Mouse (Mus musculus): Measurements from ENCODE around the gene Map1b. TPM values are rescaled to one million over a fixed set of nuclear protein-coding genes. Genes with fewer than 3 reads are reported as not detected.
A peak's percentile ranks its signal among the peaks of the same experiment; 100 is the strongest.

The Map1b gene
- polyA plus RNA-seq, 1 experiment from 2014 or later = 72.0 TPM

DNA sequence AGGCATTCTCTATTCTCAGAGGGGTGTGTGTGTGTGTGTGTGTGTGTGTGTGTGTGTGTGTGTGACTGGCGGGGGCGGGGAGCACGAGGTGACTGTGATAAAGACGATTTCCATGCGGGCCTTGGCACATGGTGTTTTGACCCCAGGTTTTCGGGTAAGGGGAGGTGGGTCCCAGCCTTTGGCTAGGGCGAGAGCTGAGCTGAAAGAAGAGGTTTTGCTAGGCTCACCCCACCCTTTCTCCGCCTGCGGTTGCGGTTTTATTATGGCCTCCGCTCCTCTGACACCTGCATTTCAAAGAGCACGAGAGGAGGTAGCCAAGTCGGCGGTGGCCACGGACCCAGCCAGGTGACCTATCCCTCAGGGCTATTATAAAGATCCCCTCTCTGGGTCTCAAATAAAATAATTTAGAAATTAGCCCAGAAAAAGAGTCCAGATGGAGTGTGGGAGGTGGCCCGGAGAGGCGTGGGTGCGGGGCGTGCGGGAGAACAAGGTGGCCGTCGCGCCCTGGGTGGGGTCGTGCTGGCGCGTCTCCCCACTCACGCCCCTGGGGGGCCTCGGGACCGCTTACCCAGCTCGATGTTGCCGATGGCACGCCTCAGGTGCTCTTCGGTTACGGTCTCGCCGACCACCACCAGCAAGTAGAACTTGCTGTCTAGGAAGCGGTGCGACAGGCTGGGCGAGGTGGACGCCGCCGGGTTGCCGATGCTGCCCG, 448 bp downstream of the Map1b start:
- peak overlapping the region; percentile 58 for H3K9ac ChIP-seq (ENCODE audit: low read length)
- 1% methylated on average over 33 of the region's 44 CpGs for WGBS
- peaks cover 4% of the 10 kb centered on the region for H3K4me1 ChIP-seq (ENCODE audit: control insufficient read depth, insufficient read depth, low read length)
- peak overlapping the region; percentile 97 for H3K4me2 ChIP-seq (ENCODE audit: low read depth, severe bottlenecking)
- ATAC-seq (ENCODE audit: insufficient number of reproducible peaks, low FRiP score, low TSS enrichment, low read depth) (peak; percentile 48; the same call in 1 of the 2 replicates), DNase-seq (ENCODE audit: low spot score) (peak; percentile 49)
- no peaks in the 10 kb centered on the region for H3K9me3 ChIP-seq (ENCODE audit: control insufficient read depth, low read length)
- H3K36me3 ChIP-seq (ENCODE audit: control insufficient read depth, insufficient read depth, low read length) = no peaks in the 10 kb centered on the region
- H3K27me3 ChIP-seq (ENCODE audit: control insufficient read depth, insufficient read depth, low read length) = no peaks in the 10 kb centered on the region
- peak overlapping the region; percentile 36; the same call in 1 of the 2 replicates for H3K27ac ChIP-seq (replicated peaks; ENCODE audit: low read depth, low read length)
- peak overlapping the region; percentile 71 for H3K4me3 ChIP-seq (ENCODE audit: low read depth, low read length)

DNA sequence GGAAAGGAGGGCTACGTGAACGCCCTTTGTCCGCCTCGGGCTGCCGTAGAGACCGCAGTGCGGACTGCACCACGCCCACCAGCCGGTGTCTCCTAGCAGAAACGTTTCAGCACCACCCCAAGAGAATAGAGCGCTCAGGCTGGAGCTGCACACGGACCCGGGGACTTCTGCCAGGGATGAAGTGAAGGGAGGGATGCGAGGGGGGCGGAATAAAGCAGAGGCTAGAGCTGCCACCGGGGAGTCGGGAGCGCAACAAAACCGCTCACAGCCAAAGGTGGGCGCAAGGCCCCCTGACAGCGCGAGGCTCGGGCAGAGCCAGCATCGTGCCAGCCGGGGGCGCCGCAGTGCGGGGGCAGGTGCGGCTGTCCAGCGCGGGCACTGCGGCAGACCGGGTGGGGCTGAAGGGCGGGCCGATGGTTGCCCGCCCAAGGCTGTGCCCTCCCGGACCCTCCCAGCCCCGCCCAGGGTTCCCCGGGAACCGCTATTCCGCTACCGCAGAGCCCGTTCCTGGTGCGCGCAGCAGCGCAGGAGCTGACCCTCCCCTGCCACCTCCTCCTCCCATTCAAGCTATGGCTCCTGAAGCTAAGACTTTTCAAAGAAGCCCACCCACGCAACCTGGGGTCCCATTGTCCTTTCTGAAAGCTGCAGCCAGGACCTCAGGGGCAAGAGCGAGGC, 1.3 kb downstream of the Map1b start:
- WGBS = under 1% methylated on average over 48 of the region's 48 CpGs
- 0 out of 2 replicates have a peak overlapping the region, but pooled peaks have one; percentile 5 for H3K27ac ChIP-seq (replicated peaks; ENCODE audit: low read depth, low read length)
- H3K4me3 ChIP-seq (ENCODE audit: low read depth, low read length) = peak overlapping the region; percentile 71
- H3K4me1 ChIP-seq (ENCODE audit: control insufficient read depth, insufficient read depth, low read length) = peaks cover 4% of the 10 kb centered on the region
- peak overlapping the region; percentile 97 for H3K4me2 ChIP-seq (ENCODE audit: low read depth, severe bottlenecking)
- H3K36me3 ChIP-seq (ENCODE audit: control insufficient read depth, insufficient read depth, low read length) = no peaks in the 10 kb centered on the region
- no peaks in the 10 kb centered on the region for H3K9me3 ChIP-seq (ENCODE audit: control insufficient read depth, low read length)
- ATAC-seq (ENCODE audit: insufficient number of reproducible peaks, low FRiP score, low TSS enrichment, low read depth) = peak; percentile 70; the same call in 1 of the 2 replicates
- H3K9ac ChIP-seq (ENCODE audit: low read length) = peak overlapping the region; percentile 52
- DNase-seq (ENCODE audit: low spot score) = peak; percentile 83
- no peaks in the 10 kb centered on the region for H3K27me3 ChIP-seq (ENCODE audit: control insufficient read depth, insufficient read depth, low read length)

DNA sequence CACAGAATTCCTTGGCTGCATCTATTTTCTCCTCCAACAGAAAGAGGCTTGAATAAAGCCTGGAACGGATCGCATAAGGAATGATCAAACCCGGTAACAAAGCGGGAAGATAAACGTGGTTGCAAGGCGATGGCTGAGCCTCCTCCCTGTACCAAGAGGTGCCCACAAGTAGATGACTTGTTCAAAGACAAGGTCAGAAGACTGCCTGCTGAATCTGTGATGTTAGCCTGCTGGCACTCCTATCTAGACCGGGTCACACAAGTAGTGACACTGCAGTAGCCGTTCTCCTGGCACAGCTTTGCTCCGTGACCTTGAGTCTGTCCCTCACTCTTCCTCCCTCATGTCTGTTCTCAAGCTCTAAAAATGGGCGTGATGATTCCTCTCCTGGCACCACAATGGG, 2.4 kb downstream of the Map1b start:
- Histone ChIP-seq H3K27ac (replicated peaks; ENCODE audit: low read depth, low read length) (no peak overlapping the region), H3K4me1 (ENCODE audit: control insufficient read depth, insufficient read depth, low read length) (peaks cover 4% of the 10 kb centered on the region), H3K4me2 (ENCODE audit: low read depth, severe bottlenecking) (peak overlapping the region; percentile 97), H3K4me3 (ENCODE audit: low read depth, low read length) (0 out of 2 replicates have a peak overlapping the region, but pooled peaks have one; percentile 8), H3K9me3 (ENCODE audit: control insufficient read depth, low read length) (no peaks in the 10 kb centered on the region), H3K27me3 (ENCODE audit: control insufficient read depth, insufficient read depth, low read length) (no peaks in the 10 kb centered on the region), H3K9ac (ENCODE audit: low read length) (no peak overlapping the region), H3K36me3 (ENCODE audit: control insufficient read depth, insufficient read depth, low read length) (no peaks in the 10 kb centered on the region)
- DNase-seq (ENCODE audit: low spot score) = peak; percentile 34
- no peak for ATAC-seq (ENCODE audit: insufficient number of reproducible peaks, low FRiP score, low TSS enrichment, low read depth)
- 37% methylated on average over 10 of the region's 10 CpGs for WGBS

DNA sequence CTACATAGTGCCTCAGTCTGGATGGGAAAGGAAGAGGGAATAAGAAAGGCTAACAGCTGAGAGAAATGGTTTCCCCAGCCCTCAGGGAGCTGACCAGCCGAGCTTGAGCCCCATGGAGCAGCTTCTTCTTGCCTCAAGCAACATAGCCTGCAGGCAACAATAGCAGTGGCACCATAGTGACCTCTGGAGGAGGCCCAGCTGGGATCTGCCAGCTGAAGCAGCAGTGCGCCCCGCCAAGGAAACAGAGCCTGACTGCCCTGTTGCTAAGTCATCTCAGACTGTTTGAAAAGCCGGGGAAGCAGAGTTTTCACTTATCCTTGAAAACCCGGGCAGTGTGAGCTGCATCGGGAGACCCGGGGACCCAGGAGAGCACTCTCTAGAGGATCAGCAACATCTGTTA, 3.2 kb downstream of the Map1b start:
- Histone ChIP-seq H3K27ac (replicated peaks; ENCODE audit: low read depth, low read length) (no peak overlapping the region), H3K9ac (ENCODE audit: low read length) (no peak overlapping the region)

DNA sequence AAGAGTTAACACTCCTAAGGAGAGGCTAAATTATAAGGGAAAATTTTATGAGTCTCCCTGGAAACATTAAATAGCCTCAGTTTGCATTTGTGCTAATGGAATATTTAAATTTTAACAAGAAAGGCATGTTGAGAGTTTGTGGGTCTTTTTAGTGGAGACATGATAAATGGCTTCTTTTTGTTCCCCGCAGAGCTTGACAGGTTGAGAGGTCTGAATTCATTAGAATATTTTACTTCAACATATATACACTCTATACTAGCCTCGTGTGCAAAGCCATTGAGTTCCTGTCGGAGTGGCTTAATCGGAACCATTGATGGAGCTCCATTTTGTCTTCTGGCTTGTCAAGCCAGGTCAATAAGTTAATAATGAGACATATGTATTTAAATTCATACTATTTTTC, 6.4 kb downstream of the Map1b start:
- no peak overlapping the region for H3K9ac ChIP-seq (ENCODE audit: low read length)
- no peaks in the 10 kb centered on the region; the same call in 1 of the 2 replicates for H3K36me3 ChIP-seq (ENCODE audit: control insufficient read depth, insufficient read depth, low read length)
- H3K9me3 ChIP-seq (ENCODE audit: control insufficient read depth, low read length) = no peaks in the 10 kb centered on the region
- ATAC-seq (ENCODE audit: insufficient number of reproducible peaks, low FRiP score, low TSS enrichment, low read depth) = no peak
- no peak overlapping the region for H3K4me2 ChIP-seq (ENCODE audit: low read depth, severe bottlenecking)
- 39% methylated on average over 4 of the region's 4 CpGs for WGBS
- H3K27me3 ChIP-seq (ENCODE audit: control insufficient read depth, insufficient read depth, low read length) = no peaks in the 10 kb centered on the region
- H3K4me1 ChIP-seq (ENCODE audit: control insufficient read depth, insufficient read depth, low read length) = peaks cover 4% of the 10 kb centered on the region
- H3K4me3 ChIP-seq (ENCODE audit: low read depth, low read length) = no peak overlapping the region
- no peak overlapping the region for H3K27ac ChIP-seq (replicated peaks; ENCODE audit: low read depth, low read length)
- DNase-seq (ENCODE audit: low spot score) = no peak

More for the DNA sequence above, 3.2 kb downstream of the Map1b start:
- Histone ChIP-seq H3K4me2 (ENCODE audit: low read depth, severe bottlenecking) (peak overlapping the region; percentile 17; the same call in 1 of the 2 replicates), H3K9me3 (ENCODE audit: control insufficient read depth, low read length) (no peaks in the 10 kb centered on the region), H3K27me3 (ENCODE audit: control insufficient read depth, insufficient read depth, low read length) (no peaks in the 10 kb centered on the region), H3K36me3 (ENCODE audit: control insufficient read depth, insufficient read depth, low read length) (no peaks in the 10 kb centered on the region), H3K4me1 (ENCODE audit: control insufficient read depth, insufficient read depth, low read length) (peaks cover 4% of the 10 kb centered on the region), H3K4me3 (ENCODE audit: low read depth, low read length) (no peak overlapping the region)
- ATAC-seq (ENCODE audit: insufficient number of reproducible peaks, low FRiP score, low TSS enrichment, low read depth) (no peak), DNase-seq (ENCODE audit: low spot score) (peak; percentile 70)
- 10% methylated on average over 7 of the region's 7 CpGs for WGBS

DNA sequence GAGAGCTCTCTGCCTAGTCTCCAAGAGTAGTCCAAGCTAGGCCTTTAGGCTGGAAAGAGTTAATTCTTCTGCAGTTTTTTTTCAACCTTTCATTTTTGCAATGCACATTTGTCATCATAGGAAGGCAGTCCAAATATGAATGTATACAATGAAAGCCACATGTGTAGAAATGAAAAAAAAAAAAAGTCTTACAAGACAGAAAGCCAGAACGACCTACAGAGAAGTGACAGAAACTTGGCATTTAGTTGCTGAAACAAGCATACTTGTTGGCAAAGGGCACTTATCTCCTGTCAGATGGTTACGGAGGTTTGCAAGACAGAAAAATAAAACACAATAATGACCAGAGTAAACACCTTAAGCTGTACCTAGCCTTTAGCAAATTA, 9.8 kb downstream of the Map1b start:
- WGBS = 68% methylated on average over 2 of the region's 2 CpGs
- ATAC-seq (ENCODE audit: insufficient number of reproducible peaks, low FRiP score, low TSS enrichment, low read depth) (no peak), DNase-seq (ENCODE audit: low spot score) (no peak)
- H3K4me1 ChIP-seq (ENCODE audit: control insufficient read depth, insufficient read depth, low read length) = peaks cover 12% of the 10 kb centered on the region
- no peak overlapping the region for H3K27ac ChIP-seq (replicated peaks; ENCODE audit: low read depth, low read length)
- H3K36me3 ChIP-seq (ENCODE audit: control insufficient read depth, insufficient read depth, low read length) = no peaks in the 10 kb centered on the region; the same call in 1 of the 2 replicates
- H3K4me2 ChIP-seq (ENCODE audit: low read depth, severe bottlenecking) = no peak overlapping the region
- no peak overlapping the region for H3K9ac ChIP-seq (ENCODE audit: low read length)
- H3K4me3 ChIP-seq (ENCODE audit: low read depth, low read length) = no peak overlapping the region
- H3K27me3 ChIP-seq (ENCODE audit: control insufficient read depth, insufficient read depth, low read length) = no peaks in the 10 kb centered on the region
- H3K9me3 ChIP-seq (ENCODE audit: control insufficient read depth, low read length) = no peaks in the 10 kb centered on the region

DNA sequence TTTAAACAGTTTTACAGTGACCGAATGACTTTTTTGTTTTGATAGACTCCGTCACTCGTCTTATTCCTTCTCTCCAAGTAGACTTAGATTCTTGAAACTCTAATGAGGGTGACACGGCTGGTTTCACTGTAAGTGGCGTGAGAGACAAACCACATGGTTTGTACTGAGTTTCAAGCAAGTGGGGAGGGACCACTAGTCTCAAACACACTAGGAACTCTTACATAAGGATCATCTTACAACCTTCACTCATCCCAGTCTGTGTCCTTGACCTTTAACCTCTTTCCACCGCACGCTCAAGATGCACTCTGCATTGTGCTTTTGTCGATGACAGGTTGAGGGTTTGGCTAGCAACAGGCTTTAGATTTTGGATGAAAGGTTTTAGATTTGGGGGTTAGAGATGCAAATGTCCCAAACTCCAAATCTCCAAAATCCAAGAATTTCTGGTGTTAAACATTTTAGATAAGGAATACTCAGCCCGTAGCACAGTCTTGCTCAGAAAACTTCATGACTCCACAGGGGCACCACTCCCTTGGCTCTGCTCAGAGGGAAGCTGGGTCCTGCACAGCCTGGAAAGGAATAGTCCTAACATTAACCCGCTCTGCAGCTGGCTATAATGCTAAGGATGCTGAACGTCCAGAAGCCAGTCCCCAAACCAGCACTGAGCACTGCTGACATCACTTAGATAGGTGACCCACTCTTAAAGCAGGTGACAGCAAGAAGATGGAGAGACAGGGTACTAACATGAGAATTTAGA, 10.3 kb downstream of the Map1b start:
- Histone ChIP-seq H3K4me2 (ENCODE audit: low read depth, severe bottlenecking) (no peak overlapping the region), H3K9ac (ENCODE audit: low read length) (no peak overlapping the region), H3K4me1 (ENCODE audit: control insufficient read depth, insufficient read depth, low read length) (peaks cover 15% of the 10 kb centered on the region), H3K27ac (replicated peaks; ENCODE audit: low read depth, low read length) (no peak overlapping the region), H3K27me3 (ENCODE audit: control insufficient read depth, insufficient read depth, low read length) (no peaks in the 10 kb centered on the region), H3K36me3 (ENCODE audit: control insufficient read depth, insufficient read depth, low read length) (no peaks in the 10 kb centered on the region; the same call in 1 of the 2 replicates), H3K4me3 (ENCODE audit: low read depth, low read length) (no peak overlapping the region), H3K9me3 (ENCODE audit: control insufficient read depth, low read length) (no peaks in the 10 kb centered on the region)
- no peak for ATAC-seq (ENCODE audit: insufficient number of reproducible peaks, low FRiP score, low TSS enrichment, low read depth)
- DNase-seq (ENCODE audit: low spot score) = no peak
- WGBS = 83% methylated on average over 11 of the region's 11 CpGs

DNA sequence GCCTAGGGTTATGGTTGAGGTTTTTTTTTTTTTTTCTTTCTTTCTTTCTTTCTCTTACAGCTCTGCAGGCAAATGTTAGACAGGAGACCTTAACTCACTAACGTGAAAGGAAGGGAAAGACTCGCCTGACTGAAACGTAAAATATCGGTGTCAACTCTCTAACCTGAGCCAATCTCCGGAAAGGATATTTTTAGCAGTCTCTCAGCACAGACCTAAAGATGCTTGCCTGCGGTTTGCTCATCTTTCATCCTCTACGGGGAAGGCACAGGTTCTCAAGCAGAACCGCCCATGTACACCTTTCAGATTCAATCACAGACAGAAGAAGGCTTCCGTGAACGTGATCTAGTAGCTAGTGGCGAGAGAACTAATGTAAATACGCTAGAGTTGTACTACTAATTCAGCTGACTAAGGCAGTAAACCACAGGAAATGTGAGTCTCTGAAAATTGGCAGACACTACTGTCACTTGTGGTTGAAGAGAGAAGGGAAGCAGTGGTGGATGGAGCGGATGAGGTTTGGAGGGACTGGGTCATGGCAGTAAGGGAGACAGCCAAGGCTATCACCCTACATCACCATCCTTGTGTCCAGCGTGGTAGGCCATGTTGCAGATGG, 12.9 kb downstream of the Map1b start:
- no peak overlapping the region for H3K4me3 ChIP-seq (ENCODE audit: low read depth, low read length)
- no peak overlapping the region for H3K9ac ChIP-seq (ENCODE audit: low read length)
- DNase-seq (ENCODE audit: low spot score) (no peak), ATAC-seq (ENCODE audit: insufficient number of reproducible peaks, low FRiP score, low TSS enrichment, low read depth) (no peak)
- peaks cover 19% of the 10 kb centered on the region for H3K4me1 ChIP-seq (ENCODE audit: control insufficient read depth, insufficient read depth, low read length)
- H3K9me3 ChIP-seq (ENCODE audit: control insufficient read depth, low read length) = no peaks in the 10 kb centered on the region
- no peaks in the 10 kb centered on the region for H3K27me3 ChIP-seq (ENCODE audit: control insufficient read depth, insufficient read depth, low read length)
- no peak overlapping the region for H3K27ac ChIP-seq (replicated peaks; ENCODE audit: low read depth, low read length)
- H3K4me2 ChIP-seq (ENCODE audit: low read depth, severe bottlenecking) = no peak overlapping the region
- WGBS = 91% methylated on average over 14 of the region's 14 CpGs
- no peaks in the 10 kb centered on the region; the same call in 1 of the 2 replicates for H3K36me3 ChIP-seq (ENCODE audit: control insufficient read depth, insufficient read depth, low read length)

Measured in limb, embryonic 11.5 days (tissue).